Mouse (Mus musculus): ENCODE measurements around the gene Wee1. TPM values are rescaled to one million over a fixed set of nuclear protein-coding genes. Genes with fewer than 3 reads are reported as not detected.
"Not testable (repeated sequence)": the region's sequence is repeated elsewhere in the genome, so short reads cannot be mapped to it uniquely, and the experiment has no call there.

Wee1 gene
- polyA plus RNA-seq, 1 experiment from 2014 or later, result 3.7 TPM

- no peak overlapping the region for H3K4me3 ChIP-seq (ENCODE audit: low read depth, low read length)
- H3K36me3 ChIP-seq (ENCODE audit: control insufficient read depth, insufficient read depth, low read length), result no peaks in the 10 kb centered on the region
- no peak overlapping the region for H3K9ac ChIP-seq (ENCODE audit: low read depth, low read length)
- no peaks in the 10 kb centered on the region for H3K27me3 ChIP-seq (ENCODE audit: control insufficient read depth, insufficient read depth, low read depth, low read length)
- H3K27ac ChIP-seq (ENCODE audit: low read length), result no peak overlapping the region
- H3K9me3 ChIP-seq (replicated peaks; ENCODE audit: control insufficient read depth, low read length, poor library complexity, severe bottlenecking), result no peaks in the 10 kb centered on the region
- 90% methylated on average over 2 of the region's 2 CpGs for WGBS
- no peak for ATAC-seq
- H3K4me1 ChIP-seq (ENCODE audit: control insufficient read depth, insufficient read depth, low read length), result peaks cover 5% of the 10 kb centered on the region; the same call in 1 of the 2 replicates
- no peak overlapping the region for H3K4me2 ChIP-seq (ENCODE audit: low read length)
Measured at GRCm38 (mm10) chr7:110118448-110118847, 3.4 kb upstream of the Wee1 start.

- no peak overlapping the region for H3K27ac ChIP-seq (ENCODE audit: low read length)
- no peaks in the 10 kb centered on the region for H3K9me3 ChIP-seq (replicated peaks; ENCODE audit: control insufficient read depth, low read length, poor library complexity, severe bottlenecking)
- no peak overlapping the region for H3K4me2 ChIP-seq (ENCODE audit: low read length)
- 85% methylated on average over 2 of the region's 2 CpGs for WGBS
- peaks cover 5% of the 10 kb centered on the region; the same call in 1 of the 2 replicates for H3K4me1 ChIP-seq (ENCODE audit: control insufficient read depth, insufficient read depth, low read length)
- no peak overlapping the region for H3K9ac ChIP-seq (ENCODE audit: low read depth, low read length)
- no peak for ATAC-seq
- H3K27me3 ChIP-seq (ENCODE audit: control insufficient read depth, insufficient read depth, low read depth, low read length), result no peaks in the 10 kb centered on the region
- H3K4me3 ChIP-seq (ENCODE audit: low read depth, low read length), result no peak overlapping the region
- no peaks in the 10 kb centered on the region for H3K36me3 ChIP-seq (ENCODE audit: control insufficient read depth, insufficient read depth, low read length)
Measured at GRCm38 (mm10) chr7:110120157-110120784, 1.6 kb upstream of the Wee1 start.

GRCm38 (mm10) chr7:110121162-110121515, 707 bp upstream of the Wee1 start:
- 3% methylated on average over 9 of the region's 9 CpGs for WGBS
- no peaks in the 10 kb centered on the region for H3K36me3 ChIP-seq (ENCODE audit: control insufficient read depth, insufficient read depth, low read length)
- H3K27me3 ChIP-seq (ENCODE audit: control insufficient read depth, insufficient read depth, low read depth, low read length), result no peaks in the 10 kb centered on the region
- no peaks in the 10 kb centered on the region for H3K9me3 ChIP-seq (replicated peaks; ENCODE audit: control insufficient read depth, low read length, poor library complexity, severe bottlenecking)
- H3K27ac ChIP-seq (ENCODE audit: low read length), result no peak overlapping the region; the same call in 1 of the 2 replicates
- peaks cover 5% of the 10 kb centered on the region; the same call in 1 of the 2 replicates for H3K4me1 ChIP-seq (ENCODE audit: control insufficient read depth, insufficient read depth, low read length)
- H3K4me2 ChIP-seq (ENCODE audit: low read length), result peak overlapping the region; percentile 93
- H3K4me3 ChIP-seq (ENCODE audit: low read depth, low read length), result peak overlapping the region; percentile 84
- peak overlapping the region; percentile 64 for H3K9ac ChIP-seq (ENCODE audit: low read depth, low read length)
- ATAC-seq, result no peak

GRCm38 (mm10) chr7:110122289-110122564, 381 bp downstream of the Wee1 start:
- WGBS, result 0% methylated on average over 22 of the region's 27 CpGs
- peak overlapping the region; percentile 73 for H3K27ac ChIP-seq (ENCODE audit: low read length)
- peak overlapping the region; percentile 84 for H3K4me3 ChIP-seq (ENCODE audit: low read depth, low read length)
- H3K4me2 ChIP-seq (ENCODE audit: low read length), result peak overlapping the region; percentile 93
- no peak for ATAC-seq
- H3K27me3 ChIP-seq (ENCODE audit: control insufficient read depth, insufficient read depth, low read depth, low read length), result no peaks in the 10 kb centered on the region
- H3K9ac ChIP-seq (ENCODE audit: low read depth, low read length), result peak overlapping the region; percentile 71
- no peaks in the 10 kb centered on the region for H3K36me3 ChIP-seq (ENCODE audit: control insufficient read depth, insufficient read depth, low read length)
- no peaks in the 10 kb centered on the region for H3K9me3 ChIP-seq (replicated peaks; ENCODE audit: control insufficient read depth, low read length, poor library complexity, severe bottlenecking)
- peaks cover 5% of the 10 kb centered on the region; the same call in 1 of the 2 replicates for H3K4me1 ChIP-seq (ENCODE audit: control insufficient read depth, insufficient read depth, low read length)

- H3K9me3 ChIP-seq (replicated peaks; ENCODE audit: control insufficient read depth, low read length, poor library complexity, severe bottlenecking), result no peaks in the 10 kb centered on the region
- H3K4me1 ChIP-seq (ENCODE audit: control insufficient read depth, insufficient read depth, low read length), result peaks cover 5% of the 10 kb centered on the region; the same call in 1 of the 2 replicates
- peak overlapping the region; percentile 93 for H3K4me2 ChIP-seq (ENCODE audit: low read length)
- H3K27ac ChIP-seq (ENCODE audit: low read length), result peak overlapping the region; percentile 73
- H3K36me3 ChIP-seq (ENCODE audit: control insufficient read depth, insufficient read depth, low read length), result no peaks in the 10 kb centered on the region
- ATAC-seq, result peak; percentile 53
- H3K4me3 ChIP-seq (ENCODE audit: low read depth, low read length), result peak overlapping the region; percentile 84
- H3K27me3 ChIP-seq (ENCODE audit: control insufficient read depth, insufficient read depth, low read depth, low read length), result no peaks in the 10 kb centered on the region
- peak overlapping the region; percentile 71 for H3K9ac ChIP-seq (ENCODE audit: low read depth, low read length)
- under 1% methylated on average over 64 of the region's 74 CpGs for WGBS
Measured at GRCm38 (mm10) chr7:110122565-110123422, 948 bp downstream of the Wee1 start.

GRCm38 (mm10) chr7:110123844-110124555, 2.2 kb downstream of the Wee1 start:
- Histone ChIP-seq H3K4me2 (ENCODE audit: low read length) (peak overlapping the region; percentile 93), H3K9ac (ENCODE audit: low read depth, low read length) (no peak overlapping the region), H3K9me3 (replicated peaks; ENCODE audit: control insufficient read depth, low read length, poor library complexity, severe bottlenecking) (no peaks in the 10 kb centered on the region), H3K27ac (ENCODE audit: low read length) (no peak overlapping the region), H3K36me3 (ENCODE audit: control insufficient read depth, insufficient read depth, low read length) (no peaks in the 10 kb centered on the region), H3K27me3 (ENCODE audit: control insufficient read depth, insufficient read depth, low read depth, low read length) (no peaks in the 10 kb centered on the region), H3K4me3 (ENCODE audit: low read depth, low read length) (no peak overlapping the region; the same call in 1 of the 2 replicates), H3K4me1 (ENCODE audit: control insufficient read depth, insufficient read depth, low read length) (peaks cover 5% of the 10 kb centered on the region; the same call in 1 of the 2 replicates)
- no peak for ATAC-seq
- WGBS, result 55% methylated on average over 12 of the region's 12 CpGs

GRCm38 (mm10) chr7:110128566-110128965, 6.7 kb downstream of the Wee1 start:
- no peak for ATAC-seq
- Histone ChIP-seq H3K4me1 (ENCODE audit: control insufficient read depth, insufficient read depth, low read length) (no peaks in the 10 kb centered on the region), H3K9ac (ENCODE audit: low read depth, low read length) (no peak overlapping the region), H3K36me3 (ENCODE audit: control insufficient read depth, insufficient read depth, low read length) (no peaks in the 10 kb centered on the region), H3K4me2 (ENCODE audit: low read length) (no peak overlapping the region), H3K4me3 (ENCODE audit: low read depth, low read length) (no peak overlapping the region), H3K27me3 (ENCODE audit: control insufficient read depth, insufficient read depth, low read depth, low read length) (no peaks in the 10 kb centered on the region), H3K9me3 (replicated peaks; ENCODE audit: control insufficient read depth, low read length, poor library complexity, severe bottlenecking) (no peaks in the 10 kb centered on the region), H3K27ac (ENCODE audit: low read length) (no peak overlapping the region)
- 89% methylated on average over 2 of the region's 2 CpGs for WGBS

GRCm38 (mm10) chr7:110132272-110132671, 10.4 kb downstream of the Wee1 start:
- H3K9ac ChIP-seq (ENCODE audit: low read depth, low read length); H3K4me1 ChIP-seq (ENCODE audit: control insufficient read depth, insufficient read depth, low read length); H3K36me3 ChIP-seq (ENCODE audit: control insufficient read depth, insufficient read depth, low read length); H3K4me3 ChIP-seq (ENCODE audit: low read depth, low read length); H3K9me3 ChIP-seq (replicated peaks; ENCODE audit: control insufficient read depth, low read length, poor library complexity, severe bottlenecking); H3K27me3 ChIP-seq (ENCODE audit: control insufficient read depth, insufficient read depth, low read depth, low read length); ATAC-seq; H3K4me2 ChIP-seq (ENCODE audit: low read length); H3K27ac ChIP-seq (ENCODE audit: low read length): not testable (repeated sequence)
- WGBS, result 80% methylated on average over 2 of the region's 2 CpGs

- ATAC-seq, result no peak
- WGBS, result 95% methylated on average over 5 of the region's 5 CpGs
Measured at GRCm38 (mm10) chr7:110133988-110134387, 12.1 kb downstream of the Wee1 start.

More at GRCm38 (mm10) chr7:110133988-110134387, 12.1 kb downstream of the Wee1 start:
- no peaks in the 10 kb centered on the region for H3K27me3 ChIP-seq (ENCODE audit: control insufficient read depth, insufficient read depth, low read depth, low read length)
- H3K4me3 ChIP-seq (ENCODE audit: low read depth, low read length), result no peak overlapping the region
- H3K9me3 ChIP-seq (replicated peaks; ENCODE audit: control insufficient read depth, low read length, poor library complexity, severe bottlenecking), result no peaks in the 10 kb centered on the region
- H3K9ac ChIP-seq (ENCODE audit: low read depth, low read length), result no peak overlapping the region
- no peaks in the 10 kb centered on the region for H3K36me3 ChIP-seq (ENCODE audit: control insufficient read depth, insufficient read depth, low read length)
- no peaks in the 10 kb centered on the region for H3K4me1 ChIP-seq (ENCODE audit: control insufficient read depth, insufficient read depth, low read length)
- H3K4me2 ChIP-seq (ENCODE audit: low read length), result no peak overlapping the region
- H3K27ac ChIP-seq (ENCODE audit: low read length), result no peak overlapping the region
